Mouse (Mus musculus): Measurements from ENCODE around the gene Siva1. TPM values are rescaled to one million over a fixed set of nuclear protein-coding genes. Genes with fewer than 3 reads are reported as not detected.

Siva1 gene
- polyA plus RNA-seq, 1 experiment, result 164 TPM

GRCm38 (mm10) chr12:112627097-112627881, 17.2 kb upstream of the Siva1 start:
- Histone ChIP-seq H3K79me3 (ENCODE audit: low read depth) (no peaks in the 10 kb centered on the region), H3K27me3 (ENCODE audit: control insufficient read depth, insufficient read depth, insufficient read length) (no peaks in the 10 kb centered on the region), H3K79me2 (ENCODE audit: control insufficient read depth, insufficient read depth) (no peaks in the 10 kb centered on the region), H3K4me3 (ENCODE audit: insufficient read depth, poor library complexity, severe bottlenecking) (no peak overlapping the region), H3K36me3 (ENCODE audit: control insufficient read depth, insufficient read depth) (no peaks in the 10 kb centered on the region), H3ac (ENCODE audit: control insufficient read depth, insufficient read length, low read depth) (no peak overlapping the region)
- TF ChIP-seq MYOG (IDR thresholded peaks at IDR 0.05; ENCODE audit: control insufficient read depth, extremely low read depth, insufficient read length) (no peak), FOSL1 (IDR thresholded peaks at IDR 0.05; ENCODE audit: insufficient read depth, low read length, poor library complexity, severe bottlenecking) (no peak), MYOD1 (IDR thresholded peaks at IDR 0.05; ENCODE audit: control insufficient read depth, insufficient read length, low read depth) (no peak), MAX (IDR thresholded peaks at IDR 0.05) (peak; percentile 63), CTCF (IDR thresholded peaks at IDR 0.05; ENCODE audit: control insufficient read depth, insufficient read depth, insufficient read length) (peak; percentile 43), USF1 (IDR thresholded peaks at IDR 0.05; ENCODE audit: low read depth) (peak; percentile 59)

GRCm38 (mm10) chr12:112628197-112628596, 16.3 kb upstream of the Siva1 start:
- no peaks in the 10 kb centered on the region for H3K27me3 ChIP-seq (ENCODE audit: control insufficient read depth, insufficient read depth, insufficient read length)
- no peaks in the 10 kb centered on the region for H3K79me3 ChIP-seq (ENCODE audit: low read depth)
- H3K36me3 ChIP-seq (ENCODE audit: control insufficient read depth, insufficient read depth), result no peaks in the 10 kb centered on the region
- TF ChIP-seq USF1 (IDR thresholded peaks at IDR 0.05; ENCODE audit: low read depth) (no peak), FOSL1 (IDR thresholded peaks at IDR 0.05; ENCODE audit: insufficient read depth, low read length, poor library complexity, severe bottlenecking) (no peak), MAX (IDR thresholded peaks at IDR 0.05) (no peak), CEBPB (IDR thresholded peaks at IDR 0.05; ENCODE audit: low read depth) (no peak), CTCF (IDR thresholded peaks at IDR 0.05; ENCODE audit: control insufficient read depth, insufficient read depth, insufficient read length) (no peak), MYOD1 (IDR thresholded peaks at IDR 0.05; ENCODE audit: control insufficient read depth, insufficient read length, low read depth) (no peak), MYOG (IDR thresholded peaks at IDR 0.05; ENCODE audit: control insufficient read depth, extremely low read depth, insufficient read length) (no peak)
- no peak overlapping the region for H3K4me3 ChIP-seq (ENCODE audit: insufficient read depth, poor library complexity, severe bottlenecking)
- H3K79me2 ChIP-seq (ENCODE audit: control insufficient read depth, insufficient read depth), result no peaks in the 10 kb centered on the region
- H3ac ChIP-seq (ENCODE audit: control insufficient read depth, insufficient read length, low read depth), result no peak overlapping the region

- Histone ChIP-seq H3K27me3 (ENCODE audit: control insufficient read depth, insufficient read depth, insufficient read length) (no peaks in the 10 kb centered on the region), H3K4me3 (ENCODE audit: insufficient read depth, poor library complexity, severe bottlenecking) (no peak overlapping the region), H3K36me3 (ENCODE audit: control insufficient read depth, insufficient read depth) (no peaks in the 10 kb centered on the region), H3K79me3 (ENCODE audit: low read depth) (no peaks in the 10 kb centered on the region), H3K79me2 (ENCODE audit: control insufficient read depth, insufficient read depth) (no peaks in the 10 kb centered on the region), H3ac (ENCODE audit: control insufficient read depth, insufficient read length, low read depth) (peak overlapping the region; percentile 8)
- TF ChIP-seq CEBPB (IDR thresholded peaks at IDR 0.05; ENCODE audit: low read depth) (peak; percentile 89), MYOD1 (IDR thresholded peaks at IDR 0.05; ENCODE audit: control insufficient read depth, insufficient read length, low read depth) (no peak), FOSL1 (IDR thresholded peaks at IDR 0.05; ENCODE audit: insufficient read depth, low read length, poor library complexity, severe bottlenecking) (no peak), USF1 (IDR thresholded peaks at IDR 0.05; ENCODE audit: low read depth) (peak; percentile 84)
These were observed 15.4 kb upstream of the Siva1 start for GRCm38 (mm10) chr12:112628928-112629721.

GRCm38 (mm10) chr12:112630029-112630428, 14.4 kb upstream of the Siva1 start:
- Histone ChIP-seq H3K27me3 (ENCODE audit: control insufficient read depth, insufficient read depth, insufficient read length) (no peaks in the 10 kb centered on the region), H3K4me3 (ENCODE audit: insufficient read depth, poor library complexity, severe bottlenecking) (no peak overlapping the region), H3K79me3 (ENCODE audit: low read depth) (no peaks in the 10 kb centered on the region), H3K79me2 (ENCODE audit: control insufficient read depth, insufficient read depth) (no peaks in the 10 kb centered on the region), H3ac (ENCODE audit: control insufficient read depth, insufficient read length, low read depth) (no peak overlapping the region), H3K36me3 (ENCODE audit: control insufficient read depth, insufficient read depth) (no peaks in the 10 kb centered on the region)
- TF ChIP-seq FOSL1 (IDR thresholded peaks at IDR 0.05; ENCODE audit: insufficient read depth, low read length, poor library complexity, severe bottlenecking) (no peak), MAX (IDR thresholded peaks at IDR 0.05) (no peak), MYOG (IDR thresholded peaks at IDR 0.05; ENCODE audit: control insufficient read depth, extremely low read depth, insufficient read length) (no peak), USF1 (IDR thresholded peaks at IDR 0.05; ENCODE audit: low read depth) (no peak), MYOD1 (IDR thresholded peaks at IDR 0.05; ENCODE audit: control insufficient read depth, insufficient read length, low read depth) (no peak), CEBPB (IDR thresholded peaks at IDR 0.05; ENCODE audit: low read depth) (no peak), CTCF (IDR thresholded peaks at IDR 0.05; ENCODE audit: control insufficient read depth, insufficient read depth, insufficient read length) (no peak)

- TF ChIP-seq CEBPB (IDR thresholded peaks at IDR 0.05; ENCODE audit: low read depth), result no peak
- no peak for TF ChIP-seq FOSL1 (IDR thresholded peaks at IDR 0.05; ENCODE audit: insufficient read depth, low read length, poor library complexity, severe bottlenecking)
- no peak for TF ChIP-seq MYOG (IDR thresholded peaks at IDR 0.05; ENCODE audit: control insufficient read depth, extremely low read depth, insufficient read length)
- TF ChIP-seq USF1 (IDR thresholded peaks at IDR 0.05; ENCODE audit: low read depth), result no peak
- TF ChIP-seq MYOD1 (IDR thresholded peaks at IDR 0.05; ENCODE audit: control insufficient read depth, insufficient read length, low read depth), result no peak
- no peak for TF ChIP-seq CTCF (IDR thresholded peaks at IDR 0.05; ENCODE audit: control insufficient read depth, insufficient read depth, insufficient read length)
- no peak for TF ChIP-seq MAX (IDR thresholded peaks at IDR 0.05)
- Histone ChIP-seq H3K27me3 (ENCODE audit: control insufficient read depth, insufficient read depth, insufficient read length) (no peaks in the 10 kb centered on the region), H3K79me2 (ENCODE audit: control insufficient read depth, insufficient read depth) (no peaks in the 10 kb centered on the region), H3K79me3 (ENCODE audit: low read depth) (no peaks in the 10 kb centered on the region), H3ac (ENCODE audit: control insufficient read depth, insufficient read length, low read depth) (no peak overlapping the region), H3K4me3 (ENCODE audit: insufficient read depth, poor library complexity, severe bottlenecking) (no peak overlapping the region), H3K36me3 (ENCODE audit: control insufficient read depth, insufficient read depth) (no peaks in the 10 kb centered on the region)
These were observed 13.7 kb upstream of the Siva1 start for GRCm38 (mm10) chr12:112630796-112631195.
